Mouse (Mus musculus) kidney, embryonic 14.5 days (tissue): ENCODE data around the gene Cgnl1. TPM values are rescaled to one million over a fixed set of nuclear protein-coding genes. Genes with fewer than 3 reads are reported as not detected.

Experiments
- ATAC-seq: fragments of 200-750 bp; cut with Nextera tagmentation; 2 replicates; pipeline ENCODE4 v1.8.0; 2017; ENCODE audit warnings: moderate number of reproducible peaks, mild to moderate bottlenecking, moderate TSS enrichment, moderate library complexity; ENCODE audit not compliant: low FRiP score, low TSS enrichment
- H3K27ac ChIP-seq: fragments of 300-500 bp; sonication (generic); 2 replicates; pipeline ENCODE4 v1.5.1; 2014; ENCODE audit warnings: low read depth, mild to moderate bottlenecking, low read length, moderate library complexity, mixed read lengths
- H3K27me3 ChIP-seq: fragments of 300-500 bp; sonication (generic); 2 replicates; pipeline ENCODE4 v1.6.1; 2014; ENCODE audit warnings: mild to moderate bottlenecking, low read length; ENCODE audit not compliant: control insufficient read depth, insufficient read depth
- H3K36me3 ChIP-seq: fragments of 300-500 bp; sonication (generic); 2 replicates; pipeline ENCODE4 v1.6.1; 2014; ENCODE audit warnings: low read length, mixed read lengths; ENCODE audit not compliant: control insufficient read depth, insufficient read depth
- H3K4me1 ChIP-seq: fragments of 300-500 bp; sonication (generic); 2 replicates; pipeline ENCODE4 v1.6.1; 2014; ENCODE audit warnings: low read length, mixed read lengths; ENCODE audit not compliant: control insufficient read depth, insufficient read depth
- H3K4me2 ChIP-seq: fragments of 300-500 bp; sonication (generic); replicated peaks from 2 replicates; pipeline ENCODE4 v1.6.1; 2014; ENCODE audit warnings: low read depth, mild to moderate bottlenecking, low read length
- H3K4me3 ChIP-seq: fragments of 300-500 bp; sonication (generic); 2 replicates; pipeline ENCODE4 v1.5.1; 2014; ENCODE audit warnings: mild to moderate bottlenecking, low read length
- H3K9ac ChIP-seq: fragments of 300-500 bp; sonication (generic); 2 replicates; pipeline ENCODE4 v1.6.1; 2014; ENCODE audit warnings: low read depth, mild to moderate bottlenecking, low read length, moderate library complexity
- H3K9me3 ChIP-seq: fragments of 300-500 bp; sonication (generic); 2 replicates; pipeline ENCODE4 v1.6.1; 2016; ENCODE audit warnings: low read length; ENCODE audit not compliant: control insufficient read depth
- WGBS: fragments of 180-500 bp; shearing (Covaris S2); extraction: QIAGEN DNeasy Blood & Tissue Kit; methylation state at CpG from one replicate; pipeline ENCODE4 v1.1.7; 2014; 5-methylcytosine and 5-hydroxymethylcytosine counted together
- polyA plus RNA-seq: library from polyadenylated mRNA; unstranded; fragments of >200 nt; fragmentation: Nextera tagmentation; extraction: Ambion mirVana; gene quantifications from 2 replicates; pipeline ENCODE4 v1.2.1, GENCODE M21; 2014

Cgnl1 gene
- polyA plus RNA-seq, 1 experiment from 2014 or later: 24.2 TPM

GRCm38 (mm10) chr9:71589771-71590170 lies 181.6 kb downstream of the Cgnl1 start:
- Histone ChIP-seq H3K4me1 (peaks cover 4% of the 10 kb centered on the region; the same call in 1 of the 2 replicates), H3K27me3 (no peaks in the 10 kb centered on the region), H3K4me2 (0 out of 2 replicates have a peak overlapping the region, but pooled peaks have one; percentile 10), H3K9ac (no peak overlapping the region), H3K27ac (no peak overlapping the region), H3K4me3 (no peak overlapping the region), H3K36me3 (no peaks in the 10 kb centered on the region), H3K9me3 (peaks cover 11% of the 10 kb centered on the region; the same call in 1 of the 2 replicates)
- no peak for ATAC-seq
- WGBS: 59% methylated on average over 7 of the region's 7 CpGs

- H3K4me1 ChIP-seq: peaks cover 4% of the 10 kb centered on the region; the same call in 1 of the 2 replicates
- no peak overlapping the region for H3K9ac ChIP-seq
- 77% methylated on average over 2 of the region's 2 CpGs for WGBS
- H3K27ac ChIP-seq: 0 out of 2 replicates have a peak overlapping the region, but pooled peaks have one; percentile 24
- H3K4me2 ChIP-seq: no peak overlapping the region
- H3K27me3 ChIP-seq: no peaks in the 10 kb centered on the region
- H3K4me3 ChIP-seq: no peak overlapping the region
- ATAC-seq: no peak
- peaks cover 12% of the 10 kb centered on the region; the same call in 1 of the 2 replicates for H3K9me3 ChIP-seq
- H3K36me3 ChIP-seq: no peaks in the 10 kb centered on the region
Observed at GRCm38 (mm10) chr9:71588930-71589592, 182.3 kb downstream of the Cgnl1 start.

- WGBS: 50% methylated on average over 3 of the region's 3 CpGs
- H3K36me3 ChIP-seq: no peaks in the 10 kb centered on the region
- H3K4me3 ChIP-seq: no peak overlapping the region
- ATAC-seq: no peak
- peaks cover 12% of the 10 kb centered on the region; the same call in 1 of the 2 replicates for H3K9me3 ChIP-seq
- no peak overlapping the region for H3K9ac ChIP-seq
- no peak overlapping the region for H3K4me2 ChIP-seq
- H3K27ac ChIP-seq: no peak overlapping the region
- H3K27me3 ChIP-seq: no peaks in the 10 kb centered on the region
- no peaks in the 10 kb centered on the region; the same call in 1 of the 2 replicates for H3K4me1 ChIP-seq
Observed at GRCm38 (mm10) chr9:71586408-71586807, 185.0 kb downstream of the Cgnl1 start.

- no peaks in the 10 kb centered on the region for H3K36me3 ChIP-seq
- no peaks in the 10 kb centered on the region for H3K4me1 ChIP-seq
- WGBS: 82% methylated on average over 1 of the region's 1 CpGs
- H3K9me3 ChIP-seq: peaks cover 12% of the 10 kb centered on the region; the same call in 1 of the 2 replicates
- no peak overlapping the region for H3K27ac ChIP-seq
- ATAC-seq: no peak
- H3K4me2 ChIP-seq: no peak overlapping the region
- no peak overlapping the region for H3K9ac ChIP-seq
- no peak overlapping the region for H3K4me3 ChIP-seq
- H3K27me3 ChIP-seq: no peaks in the 10 kb centered on the region
Observed at GRCm38 (mm10) chr9:71582771-71583170, 188.6 kb downstream of the Cgnl1 start.

- Histone ChIP-seq H3K27me3 (no peaks in the 10 kb centered on the region), H3K4me2 (no peak overlapping the region), H3K9me3 (no peaks in the 10 kb centered on the region), H3K4me1 (no peaks in the 10 kb centered on the region), H3K9ac (no peak overlapping the region), H3K27ac (no peak overlapping the region), H3K4me3 (no peak overlapping the region), H3K36me3 (no peaks in the 10 kb centered on the region; the same call in 1 of the 2 replicates)
- 70% methylated on average over 7 of the region's 7 CpGs for whole genome bisulfite sequencing
- no peak for ATAC-seq
Observed at GRCm38 (mm10) chr9:71578896-71579564, 192.4 kb downstream of the Cgnl1 start.

Other genes with a start within 250 kb of the Cgnl1 start
- gene Myzap, start 179.2 kb downstream of the Cgnl1 start, polyA plus RNA-seq: 18.6 and 18.7 TPM in 2 replicates